Mouse (Mus musculus) cortical plate, adult 2 months (tissue): ENCODE measurements around the gene Cbx2.

Experiments used
- CTCF ChIP-seq: fragments of 200-500 bp; IDR thresholded peaks from 2 replicates; pipeline ENCODE4 v1.5.1; 2011; ENCODE audit warnings: mild to moderate bottlenecking, control low read depth, low read length; ENCODE audit not compliant: insufficient read depth; ENCODE audit errors: extremely low read depth
- POLR2A ChIP-seq: fragments of 200-500 bp; IDR thresholded peaks from 2 replicates; pipeline ENCODE4 v1.6.1; 2011; ENCODE audit warnings: mild to moderate bottlenecking, low read length, control low read depth; ENCODE audit not compliant: insufficient read depth; ENCODE audit errors: extremely low read depth

GRCm38 (mm10) chr11:118987999-118988398, 34.8 kb upstream of the Cbx2 start, which contains the start of gene Enpp7:
- TF ChIP-seq POLR2A (no peak), CTCF (no peak)
